Mouse (Mus musculus) Patski (cell line): ENCODE measurements around the gene Apba1. TPM values are rescaled to one million over a fixed set of nuclear protein-coding genes. Genes with fewer than 3 reads are reported as not detected.
A peak's percentile ranks its signal among the peaks of the same experiment; 100 is the strongest.

Experiments used
- ATAC-seq: fragments of 100-300 bp; one replicate; pipeline ENCODE4 v1.8.0; 2021
- CTCF ChIA-PET: fragments of 350-600 bp; sonication (Branson Sonifier 250); formaldehyde crosslinking; loops from one replicate; lab custom pipeline; 2022; ENCODE audit warnings: inconsistent platforms; lab: Charles Lee
- POLR2A ChIA-PET: fragments of 350-600 bp; sonication (Branson Sonifier 250); formaldehyde crosslinking; loops from one replicate; lab custom pipeline; 2022; ENCODE audit warnings: antibody characterized with exemption, inconsistent platforms; lab: Charles Lee
- DNase-seq: peaks from one replicate; pipeline ENCODE4 v3.0.0-alpha.2; 2011; ENCODE audit warnings: low read depth, low spot score
- H3K27me3 ChIP-seq: fragments of 371-371 bp; one replicate; pipeline ENCODE4 v1.5.1; 2021
- CTCF ChIP-seq: fragments of 100-300 bp; IDR thresholded peaks from one replicate; pipeline ENCODE4 v1.5.1; 2021
- in situ Hi-C: fragments of 300-500 bp; cut with MboI; formaldehyde crosslinking; loops from 3 replicates; pipeline ENCODE4 v1.11.1; 2018; ENCODE audit warnings: low pct_unique_long_range_greater_than_20kb, mixed read lengths
- polyA plus RNA-seq: library from polyadenylated mRNA; unstranded; gene quantifications from one replicate; pipeline ENCODE4 v1.2.3, GENCODE M21; 2021

Apba1 gene
- polyA plus RNA-seq, 1 experiment from 2014 or later, result 0.03 TPM

GRCm38 (mm10) chr19:23771971-23772370, 13.3 kb downstream of the Apba1 start:
- ChIA-PET POLR2A (no interaction called here), CTCF (interaction anchor here (1.2 to 7.2 kb wide), 3 partner anchors 13 to 237 kb away, joined by 3 to 41 read pairs (median 4); partner anchors contain the start of gene Apba1)
- TF ChIP-seq CTCF, result peak; percentile 70
- no peak for DNase-seq
- peaks cover 23% of the 10 kb centered on the region for H3K27me3 ChIP-seq
- no peak for ATAC-seq
- in situ Hi-C loops, result loop anchor here (25.0 kb wide), 1 partner anchor 210 kb away; no protein-coding TSS in a partner anchor

GRCm38 (mm10) chr19:23775356-23775755, 16.7 kb downstream of the Apba1 start:
- CTCF ChIA-PET, result no interaction called here
- in situ Hi-C loops, result no loop called here
- TF ChIP-seq CTCF, result no peak
- no peaks in the 10 kb centered on the region for H3K27me3 ChIP-seq
- DNase-seq, result no peak
- POLR2A ChIA-PET, result no interaction called here
- ATAC-seq, result no peak

- TF ChIP-seq CTCF, result no peak
- POLR2A ChIA-PET, result no interaction called here
- no peak for DNase-seq
- no peaks in the 10 kb centered on the region for H3K27me3 ChIP-seq
- in situ Hi-C loops, result no loop called here
- ATAC-seq, result no peak
- CTCF ChIA-PET, result no interaction called here
These were observed 20.4 kb downstream of the Apba1 start for GRCm38 (mm10) chr19:23779130-23779529.

GRCm38 (mm10) chr19:23780105-23780504, 21.4 kb downstream of the Apba1 start:
- ATAC-seq (no peak), DNase-seq (no peak)
- POLR2A ChIA-PET, result no interaction called here
- CTCF ChIA-PET, result interaction anchor here (0.7 to 1.6 kb wide), 4 partner anchors 11 to 22 kb away, joined by 3 to 5 read pairs (median 4); partner anchors contain the start of gene Apba1
- no peak for TF ChIP-seq CTCF
- peaks cover 5% of the 10 kb centered on the region for H3K27me3 ChIP-seq
- in situ Hi-C loops, result no loop called here

- ChIA-PET CTCF (interaction anchor here (1.2 kb wide), 1 partner anchor 179 kb away, joined by 3 read pairs; no protein-coding TSS in a partner anchor), POLR2A (no interaction called here)
- no peak for TF ChIP-seq CTCF
- DNase-seq, result no peak
- in situ Hi-C loops, result no loop called here
- no peak for ATAC-seq
- peaks cover 24% of the 10 kb centered on the region for H3K27me3 ChIP-seq
These were observed 23.3 kb downstream of the Apba1 start for GRCm38 (mm10) chr19:23781968-23782367.

- ATAC-seq, result no peak
- DNase-seq, result no peak
- ChIA-PET CTCF (no interaction called here), POLR2A (no interaction called here)
- no peak for TF ChIP-seq CTCF
- in situ Hi-C loops, result no loop called here
- H3K27me3 ChIP-seq, result peaks cover 49% of the 10 kb centered on the region
These were observed 29.9 kb downstream of the Apba1 start for GRCm38 (mm10) chr19:23788420-23789132.

- ChIA-PET POLR2A (no interaction called here), CTCF (interaction anchor here (0.8 kb wide), 1 partner anchor 12 kb away, joined by 3 read pairs; no protein-coding TSS in a partner anchor)
- TF ChIP-seq CTCF, result no peak
- H3K27me3 ChIP-seq, result peaks cover 34% of the 10 kb centered on the region
- in situ Hi-C loops, result no loop called here
- ATAC-seq, result no peak
- DNase-seq, result no peak
These were observed 33.0 kb downstream of the Apba1 start for GRCm38 (mm10) chr19:23791704-23792103.

- CTCF ChIA-PET, result no interaction called here
- no peak for DNase-seq
- in situ Hi-C loops, result no loop called here
- ATAC-seq, result no peak
- POLR2A ChIA-PET, result no interaction called here
- peaks cover 25% of the 10 kb centered on the region for H3K27me3 ChIP-seq
- TF ChIP-seq CTCF, result no peak
These were observed 33.9 kb downstream of the Apba1 start for GRCm38 (mm10) chr19:23792559-23792958.

- POLR2A ChIA-PET, result no interaction called here
- in situ Hi-C loops, result no loop called here
- CTCF ChIA-PET, result interaction anchor here (1.1 kb wide), 1 partner anchor 10 kb away, joined by 4 read pairs; no protein-coding TSS in a partner anchor
- TF ChIP-seq CTCF, result no peak
- DNase-seq, result no peak
- peaks cover 20% of the 10 kb centered on the region for H3K27me3 ChIP-seq
- ATAC-seq, result no peak
These were observed 35.8 kb downstream of the Apba1 start for GRCm38 (mm10) chr19:23794491-23794890.

GRCm38 (mm10) chr19:23795156-23795555, 36.5 kb downstream of the Apba1 start:
- no peak for TF ChIP-seq CTCF
- DNase-seq (no peak), ATAC-seq (no peak)
- CTCF ChIA-PET, result interaction anchor here (1.1 kb wide), 1 partner anchor 9 kb away, joined by 4 read pairs; no protein-coding TSS in a partner anchor
- POLR2A ChIA-PET, result no interaction called here
- peaks cover 24% of the 10 kb centered on the region for H3K27me3 ChIP-seq
- in situ Hi-C loops, result no loop called here

GRCm38 (mm10) chr19:23801174-23801573, 42.5 kb downstream of the Apba1 start:
- POLR2A ChIA-PET, result no interaction called here
- ATAC-seq (no peak), DNase-seq (no peak)
- no peak for TF ChIP-seq CTCF
- CTCF ChIA-PET, result no interaction called here
- peaks cover 49% of the 10 kb centered on the region for H3K27me3 ChIP-seq
- in situ Hi-C loops, result no loop called here
